Mouse (Mus musculus) thymus, adult 2 months (tissue): ENCODE measurements around the gene Psmd5.

Experiments
- CTCF ChIP-seq: fragments of 200-500 bp; IDR thresholded peaks from 2 replicates; pipeline ENCODE4 v1.5.1; 2012; ENCODE audit warnings: mild to moderate bottlenecking, control low read depth, low read length, moderate library complexity, borderline replicate concordance; ENCODE audit not compliant: control insufficient read depth, poor library complexity, insufficient read depth; ENCODE audit errors: extremely low read depth
- POLR2A ChIP-seq: fragments of 200-500 bp; IDR thresholded peaks from 2 replicates; pipeline ENCODE4 v1.6.1; 2012; ENCODE audit warnings: mild to moderate bottlenecking, low read length, control low read depth, moderate library complexity; ENCODE audit not compliant: control insufficient read depth, poor library complexity, insufficient read depth; ENCODE audit errors: extremely low read depth

DNA sequence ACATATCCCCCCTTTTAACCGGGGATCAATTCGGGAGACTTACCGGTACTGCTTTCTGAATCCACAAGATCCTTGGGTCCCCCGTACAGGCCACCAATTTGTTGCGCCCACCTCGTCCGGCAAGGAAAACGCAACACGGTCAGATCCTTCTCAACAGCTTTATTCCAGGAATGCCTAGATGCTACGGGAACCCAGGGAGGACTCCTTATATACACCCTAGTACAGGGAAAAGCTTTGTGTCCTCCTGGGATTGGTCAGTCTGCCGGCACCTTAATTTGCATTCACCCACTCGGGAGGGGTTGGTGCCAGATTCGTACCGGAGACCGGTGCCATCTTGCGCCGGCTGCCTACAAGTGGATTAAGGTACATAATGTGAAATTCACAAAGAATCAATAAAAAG lies 41.1 kb downstream of the Psmd5 start:
- TF ChIP-seq CTCF: no peak
- no peak for TF ChIP-seq POLR2A
